Mouse (Mus musculus) brain, embryonic 14.5 days (tissue): ENCODE data around the gene Med13.

Experiments
- CTCF ChIP-seq: fragments of 200-500 bp; IDR thresholded peaks from 2 replicates; pipeline ENCODE4 v1.5.1; 2012; ENCODE audit warnings: inconsistent platforms, mild to moderate bottlenecking, moderate library complexity, borderline replicate concordance; ENCODE audit not compliant: insufficient read depth, insufficient read length; ENCODE audit errors: extremely low read depth
- POLR2A ChIP-seq: fragments of 200-500 bp; IDR thresholded peaks from 2 replicates; pipeline ENCODE4 v1.6.1; 2012; ENCODE audit warnings: mild to moderate bottlenecking, inconsistent platforms, borderline replicate concordance; ENCODE audit not compliant: poor library complexity, insufficient read depth, insufficient read length, severe bottlenecking; ENCODE audit errors: extremely low read depth

DNA sequence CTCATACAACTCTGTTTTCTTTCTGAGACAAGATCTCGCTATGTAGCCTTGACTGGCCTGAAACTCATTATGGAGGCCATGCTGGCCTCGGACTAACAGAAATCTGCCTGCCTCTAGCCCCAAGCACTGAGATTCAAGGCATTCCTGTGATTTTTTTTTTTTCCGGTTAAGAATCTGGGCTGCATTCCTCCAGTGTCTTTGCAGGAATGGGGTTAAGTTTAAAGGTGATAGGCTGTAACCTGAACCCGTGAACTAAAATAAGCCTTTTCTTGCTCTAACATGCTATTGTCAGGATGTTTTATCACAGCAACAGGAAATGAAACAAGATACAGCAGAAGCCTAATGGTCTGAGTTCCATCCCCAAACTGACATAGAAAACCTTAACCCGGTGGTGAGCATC lies 11.6 kb upstream of the Med13 start:
- TF ChIP-seq CTCF: no peak
- no peak for TF ChIP-seq POLR2A
